Mouse (Mus musculus) MEL (cell line): Measurements from ENCODE around the gene Znrf1.

Experiments used
- CHD2 ChIP-seq: IDR thresholded peaks from 2 replicates; pipeline ENCODE4 v1.6.1; 2011; ENCODE audit warnings: low read length, improper control_type of control experiment
- CTCF ChIP-seq, 3 experiments: IDR thresholded peaks in 2 of 3; conservative IDR thresholded peaks in 1 of 3; 2 replicates each; pipeline ENCODE4 v1.5.1; 2011 to 2012; ENCODE audit warnings: low read length in 3 of 3, low read depth in 2 of 3, mild to moderate bottlenecking in 2 of 3, improper control_type of control experiment in 1 of 3, inconsistent platforms in 1 of 3, mixed read lengths in 1 of 3, moderate library complexity in 1 of 3; ENCODE audit not compliant: control insufficient read depth in 1 of 3, insufficient read depth in 1 of 3, poor library complexity in 1 of 3, severe bottlenecking in 1 of 3
- EP300 ChIP-seq, 2 experiments: IDR thresholded peaks; 2 replicates each; pipeline ENCODE4 v1.6.1; 2011; ENCODE audit warnings: improper control_type of control experiment in 2 of 2, low read length in 2 of 2, low read depth in 1 of 2, mild to moderate bottlenecking in 1 of 2
- JUND ChIP-seq: IDR thresholded peaks from 2 replicates; pipeline ENCODE4 v1.6.1; 2011; ENCODE audit warnings: low read depth, mild to moderate bottlenecking, improper control_type of control experiment, low read length
- KAT2A ChIP-seq: conservative IDR thresholded peaks from 2 replicates; pipeline ENCODE4 v1.6.1; 2012; ENCODE audit warnings: low read depth, low read length, improper control_type of control experiment, inconsistent platforms
- POLR2A ChIP-seq, 2 experiments: IDR thresholded peaks; 2 replicates each; pipeline ENCODE4 v1.6.1; 2011 to 2012; ENCODE audit warnings: low read length in 2 of 2, mild to moderate bottlenecking in 2 of 2, control low read depth in 1 of 2, improper control_type of control experiment in 1 of 2, low read depth in 1 of 2, moderate library complexity in 1 of 2; ENCODE audit not compliant: control insufficient read depth in 1 of 2, insufficient read depth in 1 of 2, poor library complexity in 1 of 2
- TBP ChIP-seq: IDR thresholded peaks from 2 replicates; pipeline ENCODE4 v1.8.0; 2011; ENCODE audit warnings: low read depth, low read length, improper control_type of control experiment
- ZC3H11A ChIP-seq: IDR thresholded peaks from 2 replicates; pipeline ENCODE4 v1.6.1; 2012; ENCODE audit warnings: low read depth, mild to moderate bottlenecking, inconsistent platforms, low read length, improper control_type of control experiment
- ZNF384 ChIP-seq: IDR thresholded peaks from 2 replicates; pipeline ENCODE4 v1.6.1; 2012; ENCODE audit warnings: low read depth, mild to moderate bottlenecking, inconsistent platforms, low read length, improper control_type of control experiment

- TF ChIP-seq CTCF (IDR thresholded peaks at IDR 0.05 in 2 of 3, conservative IDR thresholded peaks at IDR 0.05 in 1 of 3; ENCODE audit: control insufficient read depth in 1 of 3, insufficient read depth in 1 of 3, low read depth in 2 of 3, low read length in 3 of 3, poor library complexity in 1 of 3, severe bottlenecking in 1 of 3) (no peak), EP300 (IDR thresholded peaks at IDR 0.05; ENCODE audit: low read depth in 1 of 2, low read length in 2 of 2) (peak; percentile 85 to 97), CHD2 (no peak; the same call in 1 of the 2 replicates), JUND (peak; percentile 33; the same call in 1 of the 2 replicates), ZC3H11A (no peak), KAT2A (peak; percentile 8; the same call in 1 of the 2 replicates), POLR2A (IDR thresholded peaks at IDR 0.05; ENCODE audit: control insufficient read depth in 1 of 2, insufficient read depth in 1 of 2, low read depth in 1 of 2, low read length in 2 of 2, poor library complexity in 1 of 2) (peak in 1 of 2 experiments; percentile 60; a peak in 1 of 4 replicates), TBP (peak; percentile 44; the same call in 1 of the 2 replicates), ZNF384 (0 out of 2 replicates have a peak, but pooled peaks have one; percentile 7)
Measured at GRCm38 (mm10) chr8:111595712-111596484, 60.0 kb downstream of the Znrf1 start.
